Mouse (Mus musculus) brain, adult 2 months (tissue): ENCODE measurements at regions not wholly inside any gene's neighbourhood (a gene's known extent, or its start where the extent isn't known, plus 50 kb on each side); places are given as distances from the start of the nearest gene placed in this dataset.
"Not testable (repeated sequence)": the region's sequence is repeated elsewhere in the genome, so short reads cannot be mapped to it uniquely, and the experiment has no call there.

Experiments
- DNase-seq: peaks from one replicate; pipeline ENCODE4 v3.0.0; 2011; ENCODE audit warnings: low read depth, low spot score

DNA sequence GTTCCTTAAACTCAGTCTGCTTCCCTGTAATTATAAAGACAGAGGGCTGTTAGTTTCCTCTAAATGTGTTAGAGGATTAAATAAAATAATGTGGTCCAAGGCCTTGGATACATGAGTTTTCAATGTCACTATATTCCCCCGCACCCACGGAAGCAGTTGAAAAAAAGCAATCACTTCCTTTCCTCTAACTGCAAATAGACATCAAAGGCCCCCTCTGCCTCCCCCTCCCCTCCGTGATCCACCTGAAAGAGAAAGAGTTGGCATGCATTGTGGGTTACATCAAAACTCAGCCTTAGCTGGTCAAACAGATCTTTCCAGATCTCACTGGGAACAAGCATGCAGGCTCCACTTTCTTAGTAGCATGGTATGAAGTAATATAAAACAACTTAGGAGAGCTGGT, 479.2 kb downstream of the Tns1 start:
- no peak for DNase-seq

DNA sequence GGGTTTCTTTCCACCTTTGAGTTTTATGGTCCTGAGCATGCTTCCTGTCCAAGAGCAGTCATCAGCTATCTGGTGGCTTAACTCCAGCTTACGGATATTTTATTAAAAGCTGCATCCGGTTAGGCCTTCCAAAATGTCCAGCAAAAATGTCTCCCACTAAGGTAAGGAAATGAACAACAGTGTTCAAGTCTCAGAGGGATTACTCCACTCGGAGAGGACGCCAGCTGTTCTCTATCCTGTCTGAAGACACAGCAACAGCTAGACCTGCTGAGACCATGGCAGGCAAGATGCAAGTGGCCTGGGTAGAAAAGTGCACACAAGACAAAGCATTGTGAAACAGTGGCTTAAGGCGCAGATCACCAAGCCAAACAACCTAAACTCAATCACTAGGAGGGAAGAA, 479.9 kb downstream of the Tns1 start:
- DNase-seq = no peak

DNA sequence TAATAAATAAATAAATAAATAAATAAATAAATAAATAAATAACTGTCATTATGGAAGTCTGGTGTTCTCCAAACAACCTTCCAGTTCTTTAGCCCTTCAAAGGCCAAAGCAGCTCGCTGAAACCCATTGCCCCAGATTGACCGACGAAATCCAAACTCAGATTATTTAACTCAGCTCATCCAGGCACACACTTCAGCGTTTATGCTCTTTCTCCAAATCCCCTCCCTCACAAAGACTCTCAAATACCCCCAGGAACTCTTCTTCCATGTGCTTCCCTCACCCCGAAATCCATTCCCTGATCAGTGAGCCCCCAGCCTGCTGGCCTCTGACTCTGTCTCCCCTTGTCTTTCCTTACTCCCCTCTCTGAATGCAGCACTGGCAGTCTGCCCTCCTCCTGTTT, 480.8 kb downstream of the Tns1 start:
- no peak for DNase-seq

DNA sequence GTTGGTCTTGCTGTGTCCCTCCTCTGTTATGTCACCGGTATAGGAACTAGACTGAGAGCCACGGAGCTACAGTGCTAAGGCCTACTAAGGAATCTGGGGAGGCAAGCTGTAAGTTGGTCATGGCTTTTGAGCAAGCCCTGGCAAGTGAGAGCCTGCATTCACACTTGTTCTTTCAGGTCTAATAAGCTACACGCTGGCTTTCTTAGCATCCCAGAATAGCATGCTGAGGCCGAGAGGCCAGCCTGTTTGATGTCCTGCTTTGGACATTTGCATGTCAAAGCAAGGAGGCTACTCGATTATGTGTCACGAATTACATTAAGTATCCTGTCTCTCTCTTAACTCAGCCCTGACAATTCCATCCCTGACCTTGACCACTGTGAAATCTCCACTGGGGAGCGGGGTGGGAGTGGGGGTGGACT, 481.5 kb downstream of the Tns1 start:
- DNase-seq = peak; percentile 7

DNA sequence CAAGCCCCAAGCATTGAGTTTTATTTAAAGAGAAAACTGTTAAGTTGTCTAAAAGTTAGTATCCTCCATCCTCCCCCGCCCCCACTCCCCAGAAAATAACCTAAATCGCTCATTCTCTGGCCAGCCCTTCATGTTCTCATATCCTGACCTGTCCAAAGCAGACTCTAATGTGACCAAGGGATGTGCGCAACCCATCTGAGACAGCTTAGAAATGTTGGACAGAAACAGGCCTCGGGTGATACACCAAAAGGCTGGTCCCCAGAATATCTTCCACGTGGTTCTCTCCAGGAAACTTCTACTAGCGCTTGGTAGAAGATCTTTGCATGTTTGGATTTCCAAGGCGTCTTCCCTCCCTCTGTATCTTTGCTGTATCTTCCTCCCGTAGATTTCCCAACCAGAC, 482.8 kb downstream of the Tns1 start:
- DNase-seq = no peak

DNA sequence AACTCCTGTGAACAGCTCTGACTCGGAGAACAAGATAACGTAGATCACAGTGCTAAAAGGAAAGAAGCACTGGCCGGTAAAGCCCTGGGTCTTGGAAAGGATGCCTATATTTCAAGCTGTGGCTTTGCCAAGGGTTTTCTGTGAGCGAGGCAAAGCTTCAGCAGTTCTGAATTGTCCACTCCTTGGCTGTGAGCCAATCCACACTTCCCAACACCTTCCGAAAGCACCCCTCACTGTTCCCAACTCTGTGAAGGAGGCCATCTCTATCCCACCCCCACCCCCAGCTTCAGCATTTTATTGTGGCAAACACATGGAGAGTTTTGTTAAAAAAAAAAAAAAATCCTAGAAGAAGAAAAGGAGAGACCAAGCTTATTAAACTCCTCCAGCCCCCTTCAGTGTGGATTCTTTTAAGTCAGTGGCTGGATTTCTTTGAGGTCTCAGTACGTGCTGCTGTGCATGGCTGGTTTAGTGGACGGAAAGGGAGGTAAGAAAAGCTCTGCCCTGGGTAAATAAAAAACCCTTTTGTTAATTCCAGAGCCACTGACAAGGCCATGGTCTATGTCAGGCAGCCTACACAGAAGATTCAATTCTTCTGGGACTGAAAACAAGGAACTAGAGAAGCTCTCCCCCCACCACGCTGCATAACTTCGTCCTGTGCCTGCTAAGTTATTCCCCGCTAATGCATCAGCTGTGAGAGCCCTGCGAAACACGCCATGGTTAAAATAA, 483.4 kb downstream of the Tns1 start:
- peak; percentile 9 for DNase-seq

DNA sequence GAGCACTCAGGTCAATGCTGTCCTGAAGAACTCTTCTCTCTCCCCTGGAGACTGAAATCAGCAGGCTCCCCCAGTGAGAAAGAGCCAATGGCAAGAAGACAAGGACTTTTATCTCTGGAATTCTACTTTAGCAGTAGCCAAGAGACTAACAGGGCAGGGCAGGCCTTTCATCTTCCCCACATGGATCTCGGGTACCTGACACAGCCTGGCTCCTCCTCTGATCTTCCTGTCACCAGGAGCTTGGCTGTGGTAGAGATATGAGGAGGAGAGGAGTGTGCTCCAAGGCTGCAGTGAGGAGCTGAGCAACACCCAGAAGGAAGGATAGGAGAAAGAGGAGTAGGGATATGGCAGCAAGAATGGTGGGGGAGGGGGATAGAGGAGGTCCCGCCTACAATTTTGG, 488.5 kb downstream of the Tns1 start:
- no peak for DNase-seq

DNA sequence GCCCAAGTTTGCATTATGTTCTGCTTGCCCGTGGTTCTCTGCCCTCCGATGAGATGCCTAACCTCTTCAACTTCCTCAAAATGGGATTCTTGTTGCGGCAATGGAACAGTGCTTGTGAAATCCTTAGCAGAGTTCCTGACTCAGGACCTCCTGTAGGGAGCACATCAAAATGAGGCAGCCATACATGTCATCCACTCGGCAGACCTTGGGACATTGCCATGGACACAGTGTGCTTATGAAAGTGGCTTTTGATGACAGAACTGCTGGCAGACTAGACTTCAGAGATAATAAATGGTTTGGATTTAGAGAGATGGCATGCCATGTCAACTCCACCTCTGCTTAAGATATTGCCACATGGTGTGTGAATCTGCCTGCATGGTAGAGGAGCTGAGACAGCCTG, 489.4 kb downstream of the Tns1 start:
- DNase-seq = peak; percentile 42

DNA sequence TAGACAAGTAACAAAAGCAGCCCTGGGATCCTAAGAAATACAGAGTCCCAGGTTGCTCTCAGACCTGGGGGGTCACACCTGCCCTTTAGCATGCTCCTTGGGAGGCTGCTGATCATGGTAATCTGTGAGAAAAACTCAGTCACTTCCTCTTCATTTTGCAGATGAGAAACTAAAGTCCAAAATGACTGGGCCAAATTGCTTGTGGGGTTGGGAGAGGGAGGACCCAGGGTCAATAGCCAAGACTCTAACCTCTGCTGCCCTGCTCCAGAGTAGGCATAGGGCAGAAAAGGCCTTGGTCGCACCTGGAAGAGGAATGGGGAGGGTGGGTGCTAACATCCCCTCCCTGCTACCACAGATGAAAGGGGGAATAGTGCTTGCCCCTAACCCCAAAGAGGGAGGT, 491.2 kb downstream of the Tns1 start:
- no peak for DNase-seq

DNA sequence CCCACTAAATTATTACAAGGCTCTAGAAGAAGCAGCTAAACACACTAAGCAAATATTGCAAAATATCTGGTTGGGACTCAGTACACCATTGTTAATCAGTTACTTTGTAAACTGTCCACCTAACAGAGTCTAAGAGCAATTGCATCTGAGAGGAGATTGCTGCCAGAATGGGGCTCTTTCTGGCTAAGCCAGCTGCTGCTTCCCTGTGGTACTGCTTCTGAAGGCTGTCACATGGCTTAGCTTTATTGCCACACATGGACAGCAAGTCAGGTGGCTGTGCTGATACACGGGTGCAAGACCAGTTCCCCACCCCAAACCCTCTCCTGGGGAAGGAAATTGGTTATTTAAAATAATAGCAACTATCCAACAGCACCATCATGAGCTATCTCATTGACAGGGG, 493.9 kb downstream of the Tns1 start:
- DNase-seq = peak; percentile 8

DNA sequence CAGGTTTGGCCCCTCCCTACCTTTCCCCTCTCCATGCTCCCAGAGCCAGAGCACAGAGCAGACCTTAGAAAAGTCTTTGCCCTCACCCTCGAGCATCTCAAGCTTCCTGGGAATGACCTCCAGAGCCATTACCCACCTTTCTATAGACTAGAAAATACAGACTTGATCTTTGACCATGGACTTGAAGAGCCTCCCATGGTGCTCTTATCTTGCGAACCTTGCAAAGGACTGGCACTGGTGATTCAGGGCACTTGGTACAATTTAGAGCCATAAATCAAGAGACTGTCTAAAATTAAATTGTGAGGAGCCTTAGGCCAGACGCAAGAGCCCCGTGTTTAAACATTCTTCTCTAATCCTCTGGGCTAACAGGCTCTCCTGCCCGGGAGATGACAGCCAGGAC, 498.9 kb downstream of the Tns1 start:
- DNase-seq = no peak

DNA sequence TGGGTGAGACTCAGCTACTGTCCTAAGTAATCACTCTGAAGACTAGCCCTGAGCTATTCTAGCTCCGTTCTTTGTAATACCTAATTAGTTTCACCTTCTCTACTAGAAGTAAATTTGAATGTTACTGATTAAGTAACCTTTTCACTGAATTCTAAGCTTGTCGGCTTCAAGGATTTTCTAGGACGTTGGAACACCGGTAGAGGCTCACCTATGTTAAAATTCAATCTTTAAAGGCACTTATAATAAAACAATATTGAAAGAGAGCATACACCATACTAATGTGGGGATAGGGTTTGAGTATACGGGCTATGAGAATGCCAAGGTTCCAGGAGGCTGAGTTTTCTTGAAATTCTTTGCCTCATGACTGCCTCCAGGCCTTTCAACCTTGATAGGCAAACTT, 503.1 kb downstream of the Tns1 start:
- not testable (repeated sequence) for DNase-seq

DNA sequence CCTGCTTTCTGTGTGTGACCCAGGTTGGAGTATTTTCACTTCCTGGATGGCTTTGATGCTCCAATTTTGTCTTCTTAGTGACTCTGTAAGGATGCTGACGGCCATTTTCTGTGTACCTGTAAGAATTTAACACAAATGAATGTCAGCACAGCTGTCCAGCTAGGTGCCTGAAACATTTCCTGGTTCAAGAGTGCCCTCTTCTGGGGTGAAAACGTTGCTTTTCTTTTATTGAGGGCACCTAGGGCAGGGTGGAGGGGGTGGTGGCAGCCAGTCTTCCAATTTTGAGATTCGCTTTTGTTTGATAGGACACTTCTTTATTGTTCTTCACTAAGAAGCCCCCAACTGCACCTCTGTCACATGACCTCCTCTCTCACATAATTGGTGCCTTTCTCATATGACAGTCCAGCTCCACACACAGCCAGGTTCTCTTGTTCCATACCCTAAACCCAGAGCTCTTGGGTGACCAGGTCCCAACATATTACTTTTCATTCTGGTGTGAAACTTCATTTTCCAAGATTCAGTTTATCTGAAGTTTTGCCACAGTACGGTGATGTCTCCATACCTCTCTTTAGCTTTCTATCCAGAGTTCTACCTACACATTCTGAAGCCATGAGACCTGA, 505.6 kb downstream of the Tns1 start:
- DNase-seq = peak; percentile 76

DNA sequence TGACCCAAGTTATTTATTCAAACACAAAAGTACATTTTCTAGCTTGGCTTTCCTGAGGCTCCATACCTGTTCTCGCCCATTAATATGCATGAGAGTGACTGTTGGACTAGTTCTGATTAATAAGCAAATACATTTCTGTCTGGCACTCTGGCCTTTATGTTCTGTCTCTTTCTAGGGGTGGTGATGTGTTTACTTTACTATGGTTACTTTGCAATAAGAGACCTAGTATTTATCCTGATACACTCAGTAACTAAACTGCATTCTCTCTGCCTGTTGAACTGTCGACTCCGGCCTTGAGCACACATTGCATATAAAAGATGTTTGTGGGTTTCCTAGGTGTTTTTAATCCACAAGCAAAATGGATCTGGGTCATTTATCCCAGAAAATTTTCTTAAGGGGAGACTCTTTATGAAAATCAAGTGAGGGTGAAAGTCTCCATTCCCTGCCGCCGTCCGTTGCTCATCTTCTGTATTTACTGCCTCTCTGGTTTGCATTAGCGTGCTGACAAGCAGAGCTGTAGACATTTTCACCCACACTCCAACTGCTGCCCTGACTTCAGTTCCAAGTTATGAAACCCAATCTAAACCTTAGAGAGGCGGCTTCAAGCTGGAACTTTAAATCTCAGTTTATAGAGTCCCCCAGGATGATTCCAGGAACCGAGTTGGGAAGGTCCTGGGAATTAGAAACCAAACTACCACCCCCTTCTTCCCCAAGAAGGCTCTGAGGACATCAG, 530.4 kb downstream of the Tns1 start:
- DNase-seq = peak; percentile 71

DNA sequence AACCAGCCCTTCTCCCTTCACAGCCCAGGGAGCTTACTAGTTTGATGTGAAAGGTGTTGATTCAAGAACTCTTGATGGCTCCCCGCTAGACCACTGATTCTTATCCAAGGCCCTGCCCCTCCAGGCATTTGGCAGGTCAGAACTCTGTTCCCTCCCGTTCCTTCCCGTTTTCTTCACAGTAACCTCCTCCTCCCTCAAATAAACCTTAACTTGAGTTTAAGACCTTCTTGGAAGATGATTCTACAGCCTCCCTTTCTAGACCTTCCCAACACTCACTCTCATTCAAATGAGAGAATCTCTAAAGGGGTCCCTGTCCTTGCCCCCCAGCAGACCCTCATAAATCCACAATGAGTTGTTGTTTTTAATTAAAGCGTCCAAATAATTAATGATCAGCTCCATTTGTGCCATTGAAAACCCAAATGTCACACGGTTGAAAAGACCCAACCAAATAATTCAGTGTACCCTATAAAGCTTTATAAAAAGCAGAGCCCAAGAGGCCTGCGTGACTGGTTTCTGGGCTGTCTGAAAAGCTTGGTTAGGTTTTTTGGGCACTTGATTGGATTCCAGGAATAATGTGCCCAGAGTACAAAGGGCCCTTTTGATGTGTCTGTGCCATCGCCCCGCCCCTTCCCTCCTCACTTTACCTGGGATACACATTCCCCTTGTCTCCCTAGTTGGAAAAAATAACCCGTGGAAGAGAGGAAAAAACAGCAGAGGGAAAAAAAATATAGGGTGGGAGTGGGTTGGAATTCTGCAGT, 532.7 kb downstream of the Tns1 start:
- no peak for DNase-seq

DNA sequence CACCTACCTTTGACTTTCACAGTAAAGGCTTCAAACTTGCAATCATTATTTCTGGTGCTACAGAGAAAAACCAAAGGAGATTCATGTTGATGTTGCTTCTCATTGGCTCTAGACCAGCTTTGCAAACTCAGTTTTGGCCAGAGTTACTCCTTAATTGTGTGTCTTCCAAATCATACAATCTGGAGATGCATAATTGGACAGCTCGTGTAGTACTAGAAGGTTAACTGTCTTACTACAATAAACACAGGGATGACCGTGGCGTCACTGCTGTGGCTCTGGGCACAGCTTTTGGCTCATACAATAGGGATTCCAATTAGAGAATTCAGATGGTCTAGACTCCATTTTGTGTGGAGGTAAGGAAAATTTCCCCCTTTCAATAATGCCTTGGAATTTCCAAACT, 544.6 kb downstream of the Tns1 start:
- no peak for DNase-seq

DNA sequence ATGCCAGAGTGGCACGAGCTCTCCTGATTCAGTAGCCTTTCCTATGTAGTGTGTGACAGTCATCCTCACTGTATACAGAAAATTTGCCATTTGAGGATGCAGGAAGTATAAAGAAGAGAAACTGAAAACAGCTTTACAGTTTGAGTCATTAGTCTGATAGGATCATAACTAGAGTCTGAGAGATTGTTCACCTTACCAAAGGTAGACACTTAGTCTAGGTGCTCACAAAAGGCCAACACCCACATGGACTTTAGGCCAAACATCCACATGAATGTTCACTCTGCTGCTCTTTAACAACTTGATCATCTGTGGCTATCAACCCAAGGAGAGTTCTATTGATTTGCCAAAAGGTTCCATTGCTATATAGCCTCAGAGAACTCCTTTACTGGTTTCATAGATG, 547.2 kb downstream of the Tns1 start:
- DNase-seq = no peak

DNA sequence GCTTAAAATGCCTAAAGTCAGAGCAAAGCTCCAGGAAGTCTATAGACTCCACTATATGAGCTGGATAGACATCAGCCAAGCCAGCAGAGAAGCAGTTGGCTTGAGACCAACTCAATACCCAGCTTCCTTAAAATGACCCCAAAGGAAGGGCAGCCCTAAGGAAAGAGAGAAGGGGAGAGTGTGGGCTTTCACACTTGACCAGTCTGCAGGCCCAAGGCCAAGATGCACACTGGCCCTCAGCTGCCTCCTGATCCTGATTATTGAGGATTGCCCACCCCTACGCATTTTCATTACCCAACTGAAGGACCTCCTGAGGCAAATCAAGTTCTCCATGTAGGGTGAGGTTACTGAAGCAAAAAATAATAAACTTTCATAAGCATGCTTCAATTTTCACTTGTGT, 548.6 kb downstream of the Tns1 start:
- DNase-seq = no peak

DNA sequence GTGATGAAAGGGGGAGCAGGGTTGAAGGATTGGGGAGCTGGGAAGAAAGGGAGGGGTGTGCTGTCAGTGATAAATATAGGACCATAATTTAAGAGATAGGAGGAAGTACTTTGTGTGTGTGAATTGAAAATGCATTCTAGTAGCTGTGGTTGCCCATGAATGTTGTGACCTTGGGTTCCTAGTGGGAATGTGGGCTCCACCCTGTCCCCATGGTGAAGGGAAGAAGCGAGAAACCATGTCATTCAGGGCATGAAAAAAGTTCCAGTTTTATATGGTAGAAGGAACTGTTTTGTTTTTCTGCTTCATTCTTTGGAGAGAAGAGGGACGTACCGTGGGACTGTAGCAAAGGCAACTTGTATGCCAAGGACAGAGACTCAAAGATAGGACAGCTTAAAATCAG, 553.3 kb downstream of the Tns1 start:
- DNase-seq = no peak

DNA sequence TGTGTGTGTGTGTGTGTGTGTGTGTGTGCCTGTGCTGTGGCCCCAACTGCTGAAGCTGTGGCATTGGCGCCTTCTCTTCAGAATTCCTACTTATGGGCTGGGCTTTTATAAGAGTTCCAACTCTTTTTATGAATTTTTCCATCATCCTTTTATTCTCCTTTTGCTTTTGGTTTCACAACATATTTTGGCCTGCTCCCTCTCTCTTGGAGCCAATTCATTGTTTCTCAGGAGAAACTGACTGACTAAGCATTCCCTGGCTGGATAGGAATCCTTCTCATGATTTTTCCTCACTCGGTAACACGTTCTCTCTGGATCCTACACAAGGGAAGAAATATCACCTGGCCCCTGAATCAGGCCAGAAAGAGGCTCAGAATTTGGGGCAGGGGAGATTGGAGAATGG, 551.1 kb upstream of the Tnp1 start:
- peak; percentile 32 for DNase-seq

DNA sequence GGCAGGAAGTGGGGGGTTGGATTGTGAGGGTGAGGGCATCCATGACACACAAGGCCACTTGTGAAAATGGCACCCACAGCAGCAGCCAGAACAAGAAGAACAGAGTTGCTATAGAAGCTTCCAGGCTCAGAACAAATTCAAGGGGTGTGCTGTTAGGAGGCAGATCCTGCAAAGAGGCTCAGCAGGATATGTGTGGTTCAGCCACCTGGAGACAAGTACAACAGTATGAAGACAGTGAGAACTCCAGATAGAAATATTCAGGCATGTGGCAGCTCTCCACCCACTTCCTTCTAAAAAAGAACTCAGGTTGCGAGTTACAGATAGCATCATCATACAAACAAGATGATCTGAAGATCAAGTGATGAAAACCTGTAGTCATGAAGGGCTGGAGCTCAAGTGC, 544.9 kb upstream of the Tnp1 start:
- DNase-seq = peak; percentile 57

DNA sequence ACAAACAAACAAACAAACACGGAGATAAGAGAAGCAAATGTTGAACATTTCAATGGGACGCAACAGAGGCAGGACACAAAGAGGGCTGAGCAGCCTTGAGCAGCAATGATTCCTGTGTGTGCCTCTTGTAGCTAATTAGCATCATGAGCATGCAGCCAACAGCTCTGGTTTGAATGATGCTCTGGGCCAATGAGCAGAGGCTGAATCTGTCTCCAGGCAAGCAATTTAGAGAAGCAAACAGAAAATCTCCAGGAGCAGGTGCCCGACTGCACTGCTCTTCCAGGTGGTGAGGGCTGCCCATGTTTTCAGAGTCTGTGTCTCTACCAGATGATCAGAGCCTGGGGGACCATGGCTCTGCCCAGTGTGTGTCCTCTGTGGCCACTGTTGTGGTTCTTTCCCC, 532.2 kb upstream of the Tnp1 start:
- DNase-seq = peak; percentile 65
